Mouse (Mus musculus) thymus, adult 2 months (tissue): ENCODE data around the gene Gdpd1.

Experiments used
- CTCF ChIP-seq: fragments of 200-500 bp; IDR thresholded peaks from 2 replicates; pipeline ENCODE4 v1.5.1; 2012; ENCODE audit warnings: mild to moderate bottlenecking, control low read depth, low read length, moderate library complexity, borderline replicate concordance; ENCODE audit not compliant: control insufficient read depth, poor library complexity, insufficient read depth; ENCODE audit errors: extremely low read depth
- POLR2A ChIP-seq: fragments of 200-500 bp; IDR thresholded peaks from 2 replicates; pipeline ENCODE4 v1.6.1; 2012; ENCODE audit warnings: mild to moderate bottlenecking, low read length, control low read depth, moderate library complexity; ENCODE audit not compliant: control insufficient read depth, poor library complexity, insufficient read depth; ENCODE audit errors: extremely low read depth

DNA sequence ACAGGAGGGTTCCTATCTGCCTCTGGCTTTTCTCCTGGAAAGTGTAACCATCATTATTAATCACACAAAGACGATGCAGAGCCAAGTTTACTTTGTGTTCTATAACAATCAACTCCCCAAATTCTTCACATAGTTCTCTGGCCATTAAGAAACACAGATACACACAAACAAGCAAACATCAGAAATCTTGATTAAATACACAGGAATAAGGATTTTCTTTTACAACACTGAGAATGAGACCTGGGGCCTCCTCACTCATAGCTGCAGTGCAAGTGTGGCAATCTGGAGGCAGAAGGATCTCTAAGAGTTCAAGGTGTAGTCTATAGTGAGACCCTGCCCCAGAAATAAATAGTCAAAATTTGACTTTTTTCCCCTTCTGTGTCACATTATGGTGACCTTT, 9.8 kb upstream of the Gdpd1 start:
- TF ChIP-seq POLR2A (no peak), CTCF (no peak)
